Comparison of ENCODE assay signal across 8 mouse cellular contexts in the genomic region with DNA sequence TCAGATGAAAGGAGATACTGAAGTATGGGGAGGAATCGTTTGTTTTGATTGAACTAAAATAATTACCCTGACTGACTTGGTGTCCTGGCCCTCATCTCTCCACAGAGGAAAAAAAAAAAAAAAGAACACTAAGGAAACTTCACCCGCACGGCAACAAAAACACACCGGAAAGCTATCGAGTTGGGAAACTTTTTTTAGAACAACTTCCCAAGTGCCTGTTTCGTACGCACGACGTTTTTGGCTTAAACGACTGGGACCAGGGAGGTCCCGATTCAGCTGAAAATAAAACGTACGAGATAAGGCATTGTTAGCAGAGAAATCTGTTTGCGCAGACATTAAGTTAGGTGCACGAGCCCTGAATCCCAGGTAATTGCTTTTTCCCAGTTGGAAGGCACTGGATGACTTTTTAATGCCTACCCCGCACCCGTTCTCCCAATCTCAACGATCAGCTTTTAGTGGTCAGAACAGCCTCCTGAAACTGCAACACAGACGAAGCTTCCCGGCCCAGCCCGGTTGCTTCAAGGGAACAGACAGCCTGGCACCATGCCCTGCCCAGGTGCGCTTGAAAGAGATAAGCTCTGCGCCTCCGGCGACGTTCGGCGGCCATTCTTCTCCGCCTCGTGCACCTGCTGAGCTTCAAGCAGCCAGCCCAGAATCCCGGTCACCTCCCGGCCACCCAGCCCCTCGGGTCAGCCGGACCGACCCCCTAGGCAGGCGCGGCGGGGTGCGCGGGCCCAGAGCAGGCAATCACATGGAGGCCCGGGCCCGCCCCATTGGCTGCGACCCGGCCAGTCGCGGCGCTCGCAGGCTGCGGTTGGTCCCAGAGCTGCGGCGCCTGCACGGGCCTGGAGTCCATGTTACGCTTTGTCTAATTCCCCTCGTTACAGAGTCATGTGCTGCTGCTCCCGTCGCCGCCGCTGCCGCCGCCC. TPM values are rescaled to one million over a fixed set of nuclear protein-coding genes. Genes with fewer than 3 reads are reported as not detected.
A peak's percentile ranks its signal among the peaks of the same experiment; 100 is the strongest.
DNase-seq lines count a peak whose midpoint lies in the region; ATAC-seq and TF ChIP-seq lines count a peak whose summit lies in the region.

A gene (plus strand): TSS at position 829 of the 929 bp plus-strand sequence.

- intact Hi-C loops in left cerebral cortex, postnatal 10 days (cut with DNase I): no loop called here

- peaks cover 2% of the 10 kb centered on the region; the same call in 1 of the 2 replicates for H3K4me1 ChIP-seq in cortical plate, adult 2 months (ENCODE audit: control insufficient read depth, insufficient read depth, low read length)

- peak within 1 kb of the TSS; percentile 82 for H3K27ac ChIP-seq in cortical plate, adult 2 months (ENCODE audit: insufficient read depth, low read length)

- no peak for TF ChIP-seq CTCF in cortical plate, adult 2 months (IDR thresholded peaks at IDR 0.05; ENCODE audit: extremely low read depth, insufficient read depth, low read length)

- H3K4me3 ChIP-seq in cortical plate, adult 2 months (ENCODE audit: insufficient read depth, low read length): peak within 1 kb of the TSS; percentile 50

- DNase-seq in ZHBTc4 (ENCODE audit: low read depth, low spot score): peak; percentile 90
- peak; percentile 83 for DNase-seq in gastrocnemius, postnatal 10 days
- DNase-seq in left cerebral cortex, postnatal 10 days (ENCODE audit: extremely low spot score in 1 of 2, low spot score in 2 of 2): peak; percentile 85 to 94
- DNase-seq in right cerebral cortex, postnatal 14 days: peak; percentile 88
- peak; percentile 74 for DNase-seq in urinary bladder, postnatal 25 days (ENCODE audit: low spot score)

- TF ChIP-seq POLR2A in cortical plate, adult 2 months (IDR thresholded peaks at IDR 0.05; ENCODE audit: extremely low read depth, insufficient read depth, low read length): 0 out of 2 replicates have a peak, but pooled peaks have one; percentile 45

- ATAC-seq in inflammation-experienced regulatory T-cells, adult 6 months: peak; percentile 66
- peak; percentile 27 for ATAC-seq in megakaryocyte progenitor cell, adult 5-6 weeks (replicated peaks; ENCODE audit: poor library complexity)

RNA-seq across cellular contexts. Expression of the gene that starts here (rescaled TPM):
- polyA plus RNA-seq in cortical plate, adult 2 months (2012; rRNA removed): 12.8 and 12.9 TPM in 2 replicates
- 10 to 100 TPM; 10.8 to 11.1 TPM for total RNA-seq in gastrocnemius, postnatal 10 days (2021)
- polyA plus RNA-seq in inflammation-experienced regulatory T-cells, adult 6 months (2017; shearing (Covaris generic)): 10 to 100 TPM; 11.8 to 28.4 (median 26.5) TPM
- total RNA-seq in left cerebral cortex, postnatal 10 days (2021): 10 to 100 TPM; 48.9 to 54.0 TPM
- total RNA-seq in megakaryocyte progenitor cell, adult 5-6 weeks (2015): 40.7 and 44.9 TPM in 2 replicates
- 14.2 and 15.6 TPM in 2 replicates for total RNA-seq in megakaryocyte progenitor cell, adult 5-6 weeks (2017)

Comparison
In these comparisons a context has a peak if more than half of its experiments do, and no peak if none do; other contexts are left out.
1. Peak in every context shown above with its lines: DNase-seq, ATAC-seq, H3K4me3 ChIP-seq and H3K27ac ChIP-seq.